Mouse (Mus musculus) spleen, adult 2 months (tissue): ENCODE data around the gene Oat.

Experiments
- CTCF ChIP-seq: fragments of 200-500 bp; IDR thresholded peaks from 2 replicates; pipeline ENCODE4 v1.5.1; 2011; ENCODE audit warnings: mild to moderate bottlenecking, inconsistent platforms; ENCODE audit not compliant: insufficient read depth, insufficient read length, insufficient replicate concordance; ENCODE audit errors: extremely low read depth
- POLR2A ChIP-seq: fragments of 200-500 bp; IDR thresholded peaks from 2 replicates; pipeline ENCODE4 v1.6.1; 2011; ENCODE audit warnings: low read depth, low read length, inconsistent platforms

GRCm38 (mm10) chr7:132574646-132575045 lies 1.6 kb downstream of the Oat start:
- TF ChIP-seq CTCF (no peak), POLR2A (no peak)
